Mouse (Mus musculus) lung, embryonic 16.5 days (tissue): ENCODE data around the gene Phb2. TPM values are rescaled to one million over a fixed set of nuclear protein-coding genes. Genes with fewer than 3 reads are reported as not detected.

ENCODE experiments used
- ATAC-seq: fragments of 200-750 bp; cut with Nextera tagmentation; 2 replicates; pipeline ENCODE4 v1.8.0; 2017; ENCODE audit warnings: low read depth, mild to moderate bottlenecking, moderate library complexity
- H3K27ac ChIP-seq: fragments of 300-500 bp; sonication (generic); 2 replicates; pipeline ENCODE4 v1.5.1; 2014; ENCODE audit warnings: mild to moderate bottlenecking, control low read depth, low read length
- H3K27me3 ChIP-seq: fragments of 300-500 bp; sonication (generic); 2 replicates; pipeline ENCODE4 v1.6.1; 2014; ENCODE audit warnings: low read depth, low read length, mixed read lengths; ENCODE audit not compliant: control insufficient read depth, insufficient read depth
- H3K36me3 ChIP-seq: fragments of 300-500 bp; sonication (generic); 2 replicates; pipeline ENCODE4 v1.6.1; 2014; ENCODE audit warnings: low read length; ENCODE audit not compliant: control insufficient read depth, insufficient read depth
- H3K4me1 ChIP-seq: fragments of 300-500 bp; sonication (generic); replicated peaks from 2 replicates; pipeline ENCODE4 v1.6.1; 2014; ENCODE audit warnings: low read length, mixed read lengths; ENCODE audit not compliant: control insufficient read depth, insufficient read depth
- H3K4me2 ChIP-seq: fragments of 300-500 bp; sonication (generic); 2 replicates; pipeline ENCODE4 v1.6.1; 2014; ENCODE audit warnings: low read depth, low read length, control low read depth
- H3K4me3 ChIP-seq: fragments of 300-500 bp; sonication (generic); 2 replicates; pipeline ENCODE4 v1.5.1; 2014; ENCODE audit warnings: mild to moderate bottlenecking, low read length, control low read depth
- H3K9ac ChIP-seq: fragments of 300-500 bp; sonication (generic); 2 replicates; pipeline ENCODE4 v1.6.1; 2014; ENCODE audit warnings: low read length, control low read depth
- H3K9me3 ChIP-seq: fragments of 300-500 bp; sonication (generic); 2 replicates; pipeline ENCODE4 v1.6.1; 2016; ENCODE audit warnings: low read length; ENCODE audit not compliant: control insufficient read depth
- WGBS: fragments of 180-500 bp; shearing (Covaris S2); extraction: QIAGEN DNeasy Blood & Tissue Kit; methylation state at CpG from one replicate; pipeline ENCODE4 v1.1.7; 2014; 5-methylcytosine and 5-hydroxymethylcytosine counted together
- polyA plus RNA-seq: library from polyadenylated mRNA; unstranded; fragments of >200 nt; fragmentation: Nextera tagmentation; extraction: Ambion mirVana; gene quantifications from 2 replicates; pipeline ENCODE4 v1.2.1, GENCODE M21; 2015

Phb2 gene
- polyA plus RNA-seq, 1 experiment from 2014 or later = 278 TPM

DNA sequence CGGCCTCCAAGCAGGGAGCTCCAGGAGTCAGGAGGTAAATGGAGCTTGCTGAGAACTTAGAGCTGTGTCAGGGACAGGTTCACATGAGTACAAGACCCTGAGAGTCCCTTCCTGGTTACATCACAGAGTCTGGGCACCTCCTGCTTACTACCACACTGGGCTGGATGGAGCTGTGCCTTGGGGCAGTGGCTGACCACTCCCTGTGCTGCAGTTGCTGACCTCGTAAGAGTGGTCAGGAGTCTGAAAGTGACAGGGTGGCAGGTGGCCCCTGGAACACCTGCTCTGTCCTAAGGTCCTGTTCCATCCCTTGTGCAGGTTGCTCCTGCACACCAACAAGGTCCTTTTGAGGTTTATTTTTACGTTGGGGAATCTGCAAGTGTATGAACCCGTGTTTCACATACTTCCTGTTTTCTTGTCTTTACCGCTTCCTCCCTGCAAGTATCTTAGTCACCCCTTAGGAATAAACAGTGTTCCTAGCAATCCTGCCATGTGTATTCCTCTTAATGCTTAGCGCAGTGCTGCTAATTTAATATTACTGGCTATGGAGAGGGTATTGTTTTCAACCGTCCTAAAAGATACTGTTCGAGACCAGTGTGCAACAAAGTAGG, 23.9 kb upstream of the Phb2 start:
- no peak for ATAC-seq

DNA sequence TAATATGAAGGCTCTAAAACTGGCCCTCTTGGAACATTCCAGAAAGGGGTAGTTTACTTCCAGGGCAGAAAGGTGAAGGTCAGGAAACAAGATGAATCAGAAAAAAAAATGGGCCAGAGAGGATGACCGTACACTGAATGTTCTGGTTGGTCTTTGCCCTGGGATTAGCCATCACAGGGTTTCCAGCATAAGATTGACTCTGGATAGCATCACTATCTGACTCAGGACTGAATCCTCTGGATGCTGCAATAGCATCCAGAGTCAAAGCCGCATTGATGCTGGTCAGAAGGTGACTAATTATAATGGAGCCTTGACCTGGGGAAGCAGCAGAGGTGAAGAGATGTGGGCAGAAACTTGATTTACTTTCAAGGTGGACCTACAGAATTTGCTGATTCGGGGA, 23.1 kb upstream of the Phb2 start:
- Histone ChIP-seq H3K27ac (no peak overlapping the region), H3K4me1 (peaks cover 11% of the 10 kb centered on the region), H3K4me2 (no peak overlapping the region), H3K9ac (no peak overlapping the region), H3K36me3 (no peaks in the 10 kb centered on the region), H3K9me3 (no peaks in the 10 kb centered on the region), H3K4me3 (no peak overlapping the region), H3K27me3 (no peaks in the 10 kb centered on the region)
- 91% methylated on average over 3 of the region's 3 CpGs for WGBS
- ATAC-seq = no peak

More for the DNA sequence above, 23.9 kb upstream of the Phb2 start:
- H3K4me1 ChIP-seq = peaks cover 7% of the 10 kb centered on the region
- H3K27ac ChIP-seq = no peak overlapping the region
- no peaks in the 10 kb centered on the region for H3K27me3 ChIP-seq
- H3K9ac ChIP-seq = no peak overlapping the region
- WGBS = 75% methylated on average over 8 of the region's 8 CpGs
- H3K36me3 ChIP-seq = no peaks in the 10 kb centered on the region
- H3K4me2 ChIP-seq = no peak overlapping the region
- no peak overlapping the region for H3K4me3 ChIP-seq
- no peaks in the 10 kb centered on the region for H3K9me3 ChIP-seq

DNA sequence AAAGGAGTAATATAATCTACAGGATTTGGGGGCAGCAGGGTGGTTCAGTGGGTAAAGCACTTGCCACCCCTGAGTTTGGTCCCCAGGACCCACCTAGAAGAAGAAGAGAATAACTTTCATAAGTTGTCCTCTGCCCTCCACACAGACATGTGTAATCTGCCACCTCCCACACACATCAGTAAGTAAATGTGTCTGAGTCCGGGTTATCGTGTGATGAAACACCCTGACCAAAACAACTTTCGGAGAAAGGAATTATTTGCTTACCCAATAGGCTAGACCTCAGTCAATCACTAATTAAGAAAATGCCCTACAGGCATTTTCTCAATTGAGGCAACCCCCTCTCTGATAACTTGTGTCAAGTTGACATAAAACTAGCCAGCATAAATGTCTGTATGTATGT, 21.6 kb upstream of the Phb2 start:
- Histone ChIP-seq H3K36me3 (no peaks in the 10 kb centered on the region), H3K27ac (no peak overlapping the region), H3K9me3 (no peaks in the 10 kb centered on the region), H3K27me3 (no peaks in the 10 kb centered on the region), H3K4me3 (no peak overlapping the region), H3K4me1 (peaks cover 20% of the 10 kb centered on the region), H3K4me2 (no peak overlapping the region), H3K9ac (no peak overlapping the region)
- WGBS = 82% methylated on average over 3 of the region's 3 CpGs
- no peak for ATAC-seq

DNA sequence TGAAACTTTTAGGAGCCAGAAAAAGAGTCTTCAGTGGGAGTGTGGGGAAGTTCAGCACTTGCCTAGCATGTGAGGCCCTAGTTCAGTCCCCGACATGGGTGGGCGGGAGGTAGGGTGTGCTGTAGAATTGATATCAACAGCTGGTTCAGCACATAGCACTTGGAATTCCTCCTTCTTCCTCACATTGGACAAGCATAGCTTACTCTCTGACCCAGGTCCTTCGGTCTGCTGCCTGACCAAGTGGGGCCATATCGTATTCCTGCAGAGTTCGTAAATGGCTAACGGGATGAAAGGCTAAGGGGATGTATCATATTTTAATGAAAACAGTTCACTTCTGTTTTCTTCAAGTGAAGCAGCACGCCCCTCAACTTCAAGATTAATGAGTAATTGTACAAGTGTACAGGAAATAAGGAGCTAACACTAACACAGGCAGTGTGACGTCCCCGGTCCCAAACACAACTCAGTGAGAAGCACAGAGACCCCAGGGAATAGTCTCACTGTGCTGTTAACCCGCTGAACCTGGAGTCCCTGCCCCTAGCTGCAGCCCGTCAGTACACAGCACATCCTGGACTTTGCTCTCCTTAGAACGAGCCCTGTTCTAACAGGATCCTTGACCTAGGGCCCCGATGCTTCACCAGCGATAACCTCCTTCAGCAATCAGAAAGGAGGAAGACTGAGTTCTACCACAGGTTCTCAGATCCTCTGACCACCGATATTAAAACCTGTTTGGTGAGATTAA, 18.7 kb upstream of the Phb2 start:
- ATAC-seq = no peak
- no peaks in the 10 kb centered on the region for H3K36me3 ChIP-seq
- H3K4me2 ChIP-seq = no peak overlapping the region
- peak overlapping the region; percentile 95 for H3K27ac ChIP-seq
- 42% methylated on average over 15 of the region's 15 CpGs for WGBS
- H3K9ac ChIP-seq = no peak overlapping the region
- H3K4me1 ChIP-seq = peaks cover 20% of the 10 kb centered on the region
- H3K27me3 ChIP-seq = no peaks in the 10 kb centered on the region
- no peaks in the 10 kb centered on the region for H3K9me3 ChIP-seq
- H3K4me3 ChIP-seq = no peak overlapping the region

DNA sequence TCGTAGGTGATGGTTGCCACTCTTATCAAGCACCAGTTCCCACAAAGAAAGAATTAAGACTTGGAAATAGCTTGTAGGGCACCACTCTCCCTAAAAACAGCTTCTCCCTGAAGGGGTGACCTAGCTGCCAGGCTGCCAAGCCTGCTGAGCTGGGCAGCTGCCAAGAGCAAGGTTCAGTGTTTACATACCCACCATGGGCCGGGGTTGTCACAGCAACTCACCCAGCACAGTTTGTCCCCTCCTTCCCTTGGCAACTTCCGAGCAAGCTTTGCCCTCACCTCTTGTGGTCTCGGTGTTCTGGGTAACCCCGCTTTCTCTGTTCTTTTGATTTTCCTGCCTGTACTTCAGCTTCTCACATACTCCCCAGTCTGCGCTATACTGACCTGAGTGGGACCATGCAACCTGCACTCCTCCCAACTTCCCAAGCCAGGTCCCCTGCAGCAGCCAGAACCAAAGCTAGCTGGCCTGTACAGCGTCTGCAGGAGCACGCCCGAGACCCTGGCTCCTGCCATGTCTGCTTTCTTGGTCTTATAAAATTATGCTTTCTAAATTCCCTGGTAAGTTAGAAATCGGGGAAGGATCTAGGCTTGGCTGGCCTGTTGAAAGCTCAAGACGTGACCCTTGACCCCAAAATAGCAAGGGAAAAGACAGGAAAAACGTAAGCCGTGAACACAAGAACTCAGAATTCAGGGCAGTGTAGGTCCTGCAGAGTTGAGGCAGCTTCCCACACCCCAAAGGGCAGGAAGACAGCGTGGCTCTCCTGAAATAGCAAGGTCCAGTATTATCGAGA, 17.8 kb upstream of the Phb2 start:
- peaks cover 20% of the 10 kb centered on the region for H3K4me1 ChIP-seq
- peak overlapping the region; percentile 29; the same call in 1 of the 2 replicates for H3K4me2 ChIP-seq
- peak overlapping the region; percentile 56 for H3K9ac ChIP-seq
- peak overlapping the region; percentile 95 for H3K27ac ChIP-seq
- 53% methylated on average over 15 of the region's 15 CpGs for WGBS
- H3K9me3 ChIP-seq = no peaks in the 10 kb centered on the region
- H3K27me3 ChIP-seq = no peaks in the 10 kb centered on the region
- ATAC-seq = peak; percentile 92
- no peaks in the 10 kb centered on the region for H3K36me3 ChIP-seq
- no peak overlapping the region for H3K4me3 ChIP-seq

DNA sequence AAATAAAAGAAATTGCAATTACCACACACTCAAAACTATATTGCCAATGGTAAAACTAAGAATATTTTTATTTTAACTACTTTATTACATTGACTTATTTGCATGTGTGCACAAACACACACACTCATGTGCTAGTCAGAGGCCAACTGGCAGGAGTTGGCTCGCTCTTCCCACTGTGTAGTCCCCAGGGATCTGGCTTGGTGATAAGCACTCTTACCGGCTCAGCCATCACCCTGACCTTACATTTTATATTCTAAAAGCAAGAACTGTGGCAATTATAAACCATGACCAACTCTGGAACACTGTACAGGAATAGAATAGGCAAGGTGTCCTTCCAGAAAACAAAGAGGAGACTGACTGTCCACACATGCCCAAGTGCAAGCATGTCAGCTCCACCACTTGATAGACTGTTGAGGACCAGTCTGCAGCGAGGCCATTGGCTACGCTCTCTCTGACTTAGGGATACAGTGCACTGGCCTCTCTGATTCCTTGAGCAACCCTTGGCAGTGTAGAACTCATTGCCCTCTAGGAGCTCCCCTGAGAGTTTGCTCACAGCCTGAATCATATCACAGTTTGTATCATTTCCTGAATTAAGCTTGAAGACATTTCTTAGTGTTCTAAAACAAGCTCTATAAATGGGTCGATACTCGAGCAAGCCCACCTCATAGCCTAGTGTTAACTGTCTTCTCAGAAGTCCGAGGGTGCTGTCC, 15.5 kb upstream of the Phb2 start:
- Histone ChIP-seq H3K27ac (no peak overlapping the region), H3K4me3 (no peak overlapping the region), H3K9me3 (no peaks in the 10 kb centered on the region), H3K4me1 (peaks cover 20% of the 10 kb centered on the region), H3K36me3 (0 out of 2 replicates have a peak, but pooled peaks cover 2% of the 10 kb centered on the region), H3K27me3 (no peaks in the 10 kb centered on the region), H3K4me2 (no peak overlapping the region), H3K9ac (no peak overlapping the region)
- 86% methylated on average over 7 of the region's 7 CpGs for WGBS
- no peak for ATAC-seq

DNA sequence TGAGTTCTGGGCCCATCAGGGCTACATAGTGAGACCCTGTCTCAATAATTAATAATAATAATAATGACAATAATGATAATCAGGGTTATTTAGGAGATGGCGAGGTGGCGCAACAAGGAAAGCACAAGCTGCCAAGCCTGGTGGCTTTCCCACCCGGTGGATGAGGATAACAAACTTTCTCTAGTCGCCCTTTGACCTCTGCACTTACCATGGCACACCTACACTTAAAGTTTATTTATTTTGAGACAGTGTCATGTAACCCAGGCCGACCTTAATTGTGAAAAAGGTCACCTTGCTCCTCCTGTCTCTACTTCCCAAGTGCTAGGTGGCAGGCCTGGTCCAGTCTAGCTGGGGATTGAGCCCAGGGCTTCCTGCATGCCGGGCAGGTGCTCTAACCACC, 13.4 kb upstream of the Phb2 start:
- Histone ChIP-seq H3K27ac (no peak overlapping the region), H3K4me2 (no peak overlapping the region), H3K9ac (no peak overlapping the region), H3K4me1 (peaks cover 12% of the 10 kb centered on the region), H3K36me3 (peaks cover 14% of the 10 kb centered on the region), H3K4me3 (no peak overlapping the region), H3K27me3 (no peaks in the 10 kb centered on the region), H3K9me3 (no peaks in the 10 kb centered on the region)
- no peak for ATAC-seq
- WGBS = 60% methylated on average over 6 of the region's 6 CpGs

DNA sequence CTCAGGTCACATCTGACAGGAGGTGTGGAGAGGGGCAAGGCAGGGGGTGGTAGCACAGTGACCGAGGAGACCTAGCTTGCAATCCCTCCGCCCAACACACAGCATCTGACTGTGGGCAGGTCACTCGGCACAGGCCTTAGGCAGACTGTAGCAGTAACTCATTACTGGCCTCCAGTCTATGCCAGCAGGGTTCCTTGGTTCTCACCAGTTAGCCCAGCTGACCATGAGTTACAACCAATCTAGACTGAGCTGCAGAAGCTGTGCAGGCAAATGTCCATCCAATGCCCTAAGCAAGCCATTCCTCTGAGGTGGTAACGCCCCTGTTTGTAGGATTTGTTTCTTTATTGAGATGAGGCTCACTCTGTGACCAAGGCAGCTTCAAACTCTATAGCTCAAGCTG, 12.8 kb upstream of the Phb2 start:
- no peak overlapping the region for H3K9ac ChIP-seq
- no peak for ATAC-seq
- WGBS = 80% methylated on average over 4 of the region's 4 CpGs
- no peak overlapping the region for H3K4me2 ChIP-seq
- no peaks in the 10 kb centered on the region for H3K27me3 ChIP-seq
- H3K4me3 ChIP-seq = no peak overlapping the region
- H3K4me1 ChIP-seq = peaks cover 5% of the 10 kb centered on the region; the same call in 1 of the 2 replicates
- H3K27ac ChIP-seq = no peak overlapping the region
- H3K36me3 ChIP-seq = peaks cover 20% of the 10 kb centered on the region
- no peaks in the 10 kb centered on the region for H3K9me3 ChIP-seq
